Mouse (Mus musculus) testis, adult 2 months (tissue): Measurements from ENCODE around the gene Clcnka. TPM values are rescaled to one million over a fixed set of nuclear protein-coding genes. Genes with fewer than 3 reads are reported as not detected.

ENCODE experiments used
- H3K27ac ChIP-seq: fragments of 200-500 bp; 2 replicates; pipeline ENCODE4 v1.5.1; 2012; ENCODE audit warnings: low read depth, low read length; ENCODE audit not compliant: control insufficient read depth, insufficient read depth
- H3K27me3 ChIP-seq: fragments of 200-500 bp; 2 replicates; pipeline ENCODE4 v1.6.1; 2012; ENCODE audit warnings: mild to moderate bottlenecking, low read length, moderate library complexity; ENCODE audit not compliant: control insufficient read depth, insufficient read depth
- H3K36me3 ChIP-seq: fragments of 200-500 bp; 2 replicates; pipeline ENCODE4 v1.6.1; 2012; ENCODE audit warnings: mild to moderate bottlenecking, low read length; ENCODE audit not compliant: control insufficient read depth, insufficient read depth
- H3K4me1 ChIP-seq: fragments of 200-500 bp; 2 replicates; pipeline ENCODE4 v1.6.1; 2012; ENCODE audit warnings: low read length; ENCODE audit not compliant: control insufficient read depth, insufficient read depth
- H3K4me3 ChIP-seq: fragments of 200-500 bp; 2 replicates; pipeline ENCODE4 v1.5.1; 2012; ENCODE audit warnings: low read depth, mild to moderate bottlenecking, low read length, moderate library complexity, mixed read lengths; ENCODE audit not compliant: control insufficient read depth
- CTCF ChIP-seq: fragments of 200-500 bp; IDR thresholded peaks from 2 replicates; pipeline ENCODE4 v1.5.1; 2012; ENCODE audit warnings: low read depth, mild to moderate bottlenecking, inconsistent platforms, low read length, moderate library complexity; ENCODE audit not compliant: control insufficient read depth, insufficient read depth, insufficient replicate concordance
- POLR2A ChIP-seq: fragments of 200-500 bp; IDR thresholded peaks from 2 replicates; pipeline ENCODE4 v1.6.1; 2012; ENCODE audit warnings: low read depth, mild to moderate bottlenecking, inconsistent platforms, low read length, moderate library complexity; ENCODE audit not compliant: control insufficient read depth
- polyA plus RNA-seq: library from polyadenylated mRNA; depleted of rRNA; stranded (reverse); fragments of >200 nt; gene quantifications from 2 replicates; pipeline ENCODE4 v1.2.3, GENCODE M21; 2012

The Clcnka gene
- polyA plus RNA-seq, 1 experiment = 1.3 TPM

DNA sequence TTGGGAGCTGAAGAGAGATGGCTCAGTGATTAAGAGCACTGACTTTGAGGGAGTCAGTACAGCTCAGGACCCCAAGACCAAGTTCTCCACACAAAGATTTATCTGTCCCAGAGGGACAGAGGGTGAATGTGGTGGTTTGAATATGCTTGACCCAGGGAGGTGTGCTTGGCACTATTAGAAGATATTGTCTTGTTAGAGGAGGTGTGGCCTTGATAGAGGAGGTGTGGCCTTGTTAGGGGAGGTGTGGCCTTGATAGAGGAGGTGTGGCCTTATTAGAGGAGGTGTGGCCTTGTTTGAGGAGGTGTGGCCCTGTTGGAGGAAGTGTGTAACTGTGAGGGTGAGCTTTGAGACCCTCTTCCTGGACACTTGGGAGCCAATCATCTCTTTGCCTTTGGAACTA lies 40.7 kb downstream of the Clcnka start:
- no peaks in the 10 kb centered on the region for H3K27me3 ChIP-seq
- TF ChIP-seq POLR2A = no peak
- no peak for TF ChIP-seq CTCF
- H3K36me3 ChIP-seq = no peaks in the 10 kb centered on the region
- H3K4me1 ChIP-seq = no peaks in the 10 kb centered on the region
- H3K4me3 ChIP-seq = no peak overlapping the region
- H3K27ac ChIP-seq = no peak overlapping the region

DNA sequence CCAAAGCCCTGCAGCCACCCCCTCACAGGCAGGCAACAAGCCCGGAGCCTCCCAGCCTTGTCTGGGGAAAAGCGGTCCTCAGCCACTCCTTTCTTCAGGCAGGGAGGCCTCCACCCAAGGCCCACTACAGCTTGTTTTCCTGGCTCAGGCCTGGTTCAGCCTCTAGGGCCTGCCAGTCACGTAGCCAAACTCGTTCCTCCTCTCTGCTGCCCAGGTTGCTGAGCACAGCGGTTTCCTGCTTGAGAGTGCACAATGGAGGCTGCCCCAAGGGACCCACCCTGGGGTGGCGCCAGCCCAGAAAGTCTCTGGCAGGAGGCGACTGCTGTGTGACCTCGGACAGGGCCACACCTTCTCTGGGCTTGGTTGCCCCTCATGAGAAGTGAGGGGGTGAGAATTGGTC lies 44.7 kb downstream of the Clcnka start:
- H3K4me1 ChIP-seq = no peaks in the 10 kb centered on the region
- H3K27me3 ChIP-seq = no peaks in the 10 kb centered on the region
- no peak for TF ChIP-seq CTCF
- TF ChIP-seq POLR2A = no peak
- no peaks in the 10 kb centered on the region for H3K36me3 ChIP-seq
- no peak overlapping the region for H3K27ac ChIP-seq
- H3K4me3 ChIP-seq = no peak overlapping the region

DNA sequence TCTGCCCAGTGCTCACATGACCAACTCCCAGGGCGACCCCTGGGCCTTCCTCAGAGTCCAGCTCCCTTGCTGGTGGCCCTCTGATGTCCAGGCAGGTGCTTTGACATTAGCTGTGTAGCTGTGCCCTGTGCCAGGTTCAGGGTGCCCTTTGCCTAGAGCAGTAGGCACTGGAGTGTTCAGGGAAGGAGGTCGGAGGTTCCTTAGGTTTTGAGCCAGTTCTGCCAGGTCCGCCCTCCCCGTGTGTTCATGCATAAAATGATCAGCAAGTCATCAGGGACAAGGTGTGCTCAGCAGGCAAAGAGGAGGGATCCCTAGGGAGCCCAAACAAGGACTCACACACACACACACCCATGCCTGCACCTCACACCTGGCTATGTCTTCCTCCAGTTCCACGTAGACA lies 45.5 kb downstream of the Clcnka start:
- H3K4me3 ChIP-seq = no peak overlapping the region
- no peaks in the 10 kb centered on the region for H3K4me1 ChIP-seq
- TF ChIP-seq POLR2A (no peak), CTCF (no peak)
- no peaks in the 10 kb centered on the region for H3K27me3 ChIP-seq
- no peak overlapping the region for H3K27ac ChIP-seq
- no peaks in the 10 kb centered on the region for H3K36me3 ChIP-seq

DNA sequence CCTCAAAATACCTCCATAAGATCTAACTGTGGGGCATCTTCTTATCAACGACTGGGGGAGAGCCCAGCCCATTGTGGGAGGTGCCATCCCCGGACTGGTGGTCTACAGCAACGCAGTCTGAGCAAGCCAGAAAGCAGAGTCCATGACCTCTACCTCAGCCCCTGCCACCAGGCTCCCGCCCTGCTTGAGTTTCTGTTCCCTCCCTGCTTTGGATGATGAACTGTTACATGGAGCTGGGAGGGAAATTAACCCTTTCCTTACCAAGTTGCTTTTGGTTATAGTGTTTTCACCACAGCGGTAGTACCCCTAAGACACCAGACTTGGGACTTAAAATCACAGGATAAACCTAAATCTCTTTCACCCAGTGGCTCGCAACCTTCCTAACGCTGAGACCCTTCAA lies 46.6 kb downstream of the Clcnka start:
- H3K27me3 ChIP-seq = no peaks in the 10 kb centered on the region
- H3K27ac ChIP-seq = no peak overlapping the region
- no peak overlapping the region for H3K4me3 ChIP-seq
- no peak for TF ChIP-seq POLR2A
- no peaks in the 10 kb centered on the region for H3K36me3 ChIP-seq
- no peaks in the 10 kb centered on the region for H3K4me1 ChIP-seq

DNA sequence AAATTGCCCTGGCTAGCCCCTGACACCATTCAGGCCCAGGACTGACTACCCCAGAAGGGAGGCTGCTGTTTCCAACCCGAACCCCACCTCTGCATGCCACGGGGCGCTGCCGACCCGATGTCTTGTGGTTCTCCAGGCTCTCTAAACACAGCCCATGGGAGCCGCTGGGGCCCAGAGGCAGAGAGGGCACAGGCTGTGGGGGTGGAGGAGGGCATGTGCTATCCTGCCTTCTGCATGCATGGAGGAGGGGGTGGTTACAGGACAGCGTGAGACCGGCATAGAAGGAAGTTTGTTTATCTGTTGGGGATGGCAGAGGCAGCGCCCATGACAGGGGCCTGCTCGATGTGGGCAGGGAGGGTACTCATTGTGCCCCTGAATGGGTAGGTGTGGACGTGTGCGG lies 48.5 kb downstream of the Clcnka start:
- Histone ChIP-seq H3K27me3 (no peaks in the 10 kb centered on the region), H3K4me3 (no peak overlapping the region), H3K27ac (no peak overlapping the region), H3K36me3 (no peaks in the 10 kb centered on the region), H3K4me1 (no peaks in the 10 kb centered on the region)
- no peak for TF ChIP-seq CTCF
- no peak for TF ChIP-seq POLR2A

DNA sequence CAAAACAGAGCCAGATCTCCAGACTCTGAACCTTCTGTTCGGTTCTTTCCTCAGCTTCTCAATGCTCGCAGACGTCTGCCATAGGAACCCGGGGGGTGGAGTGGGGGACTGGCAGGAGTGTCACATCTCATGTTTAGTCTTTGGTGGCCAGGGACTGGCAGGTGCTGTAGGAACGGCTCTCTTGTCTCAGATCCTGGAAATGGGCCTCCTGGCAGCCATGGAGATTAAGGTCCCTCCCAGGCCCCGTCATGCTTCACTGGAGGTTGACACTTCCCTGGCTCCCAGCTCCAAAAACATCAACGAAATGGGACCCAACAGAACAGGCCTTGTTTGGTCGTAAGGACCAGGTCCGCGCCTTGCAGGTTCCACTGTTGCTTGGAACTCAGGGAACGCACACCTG lies 49.9 kb downstream of the Clcnka start:
- no peak overlapping the region for H3K27ac ChIP-seq

DNA sequence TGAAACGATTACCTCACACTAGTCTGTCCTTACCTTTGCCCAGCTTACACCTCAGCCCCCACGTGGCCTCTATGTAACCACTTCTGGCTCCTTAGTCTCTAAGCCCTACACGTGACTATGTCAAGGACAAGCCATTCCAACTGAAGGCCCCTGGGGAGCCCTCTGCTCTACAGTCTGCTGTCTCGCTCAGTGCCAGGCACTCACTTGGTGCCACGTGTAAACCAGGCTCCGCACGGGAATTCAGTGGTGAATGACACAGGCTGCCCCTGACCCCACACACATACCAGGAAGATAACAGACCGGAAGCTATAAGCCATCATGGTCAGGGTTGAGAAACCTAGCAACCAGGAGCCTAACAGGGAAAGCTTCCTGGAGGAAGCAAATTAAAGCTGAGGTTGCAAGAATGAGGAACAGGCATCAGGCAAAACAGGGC lies 51.1 kb downstream of the Clcnka start:
- no peak overlapping the region for H3K4me3 ChIP-seq
- TF ChIP-seq CTCF = no peak
- TF ChIP-seq POLR2A = no peak
- H3K27ac ChIP-seq = no peak overlapping the region
- no peaks in the 10 kb centered on the region for H3K27me3 ChIP-seq
- no peaks in the 10 kb centered on the region for H3K4me1 ChIP-seq
- no peaks in the 10 kb centered on the region for H3K36me3 ChIP-seq

More for the DNA sequence above, 49.9 kb downstream of the Clcnka start:
- H3K4me3 ChIP-seq = no peak overlapping the region
- H3K36me3 ChIP-seq = no peaks in the 10 kb centered on the region
- no peaks in the 10 kb centered on the region for H3K27me3 ChIP-seq
- no peaks in the 10 kb centered on the region for H3K4me1 ChIP-seq
- TF ChIP-seq POLR2A = no peak
- no peak for TF ChIP-seq CTCF

DNA sequence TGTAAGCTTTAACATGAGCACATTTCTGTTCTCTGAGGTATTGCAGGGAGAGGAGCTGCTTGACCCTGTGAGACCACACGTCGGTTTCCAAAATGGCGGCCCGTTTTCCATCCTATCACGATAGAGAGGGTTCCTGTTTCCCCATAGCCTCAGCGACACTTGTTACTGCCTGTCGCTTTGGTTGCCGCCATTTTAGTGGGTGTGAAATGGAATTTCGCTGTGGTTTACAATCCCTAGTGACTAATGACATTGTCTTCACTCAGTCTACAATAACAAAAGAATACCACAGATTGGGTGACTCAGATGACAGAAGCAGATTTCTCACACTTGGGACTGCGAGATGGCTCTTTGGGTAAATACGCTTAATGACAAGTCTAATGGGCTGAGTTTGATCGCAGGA lies 53.3 kb downstream of the Clcnka start:
- H3K4me3 ChIP-seq = no peak overlapping the region
- TF ChIP-seq CTCF (no peak), POLR2A (no peak)
- no peaks in the 10 kb centered on the region for H3K4me1 ChIP-seq
- no peaks in the 10 kb centered on the region for H3K27me3 ChIP-seq
- H3K36me3 ChIP-seq = no peaks in the 10 kb centered on the region
- H3K27ac ChIP-seq = no peak overlapping the region
